Mouse (Mus musculus): ENCODE data around the gene Ankrd9.

The Ankrd9 gene

GRCm38 (mm10) chr12:110991361-110992127 is 12.7 kb upstream of the Ankrd9 start:
- in situ Hi-C loops (cut with MboI; ENCODE audit: low sequenced_read_pairs), result no loop called here

- in situ Hi-C loops (cut with MboI; ENCODE audit: low sequenced_read_pairs), result no loop called here
Measured at GRCm38 (mm10) chr12:110990500-110990899, 11.7 kb upstream of the Ankrd9 start.

- in situ Hi-C loops (cut with MboI; ENCODE audit: low sequenced_read_pairs), result no loop called here
Measured at GRCm38 (mm10) chr12:110989409-110989808, 10.6 kb upstream of the Ankrd9 start.

GRCm38 (mm10) chr12:110986536-110987425 is 7.9 kb upstream of the Ankrd9 start:
- in situ Hi-C loops (cut with MboI; ENCODE audit: low sequenced_read_pairs), result no loop called here

GRCm38 (mm10) chr12:110985141-110985540 is 6.3 kb upstream of the Ankrd9 start:
- in situ Hi-C loops (cut with MboI; ENCODE audit: low sequenced_read_pairs), result no loop called here

GRCm38 (mm10) chr12:110984598-110984997 is 5.8 kb upstream of the Ankrd9 start:
- in situ Hi-C loops (cut with MboI; ENCODE audit: low sequenced_read_pairs), result no loop called here

GRCm38 (mm10) chr12:110983714-110984113 is 4.9 kb upstream of the Ankrd9 start:
- in situ Hi-C loops (cut with MboI; ENCODE audit: low sequenced_read_pairs), result no loop called here

- in situ Hi-C loops (cut with MboI; ENCODE audit: low sequenced_read_pairs), result no loop called here
Measured at GRCm38 (mm10) chr12:110983083-110983482, 4.2 kb upstream of the Ankrd9 start.

GRCm38 (mm10) chr12:110981736-110982135 is 2.9 kb upstream of the Ankrd9 start:
- in situ Hi-C loops (cut with MboI; ENCODE audit: low sequenced_read_pairs), result no loop called here

- in situ Hi-C loops (cut with MboI; ENCODE audit: low sequenced_read_pairs), result no loop called here
Measured at GRCm38 (mm10) chr12:110979808-110980207, 968 bp upstream of the Ankrd9 start.

GRCm38 (mm10) chr12:110977896-110978606 is 789 bp downstream of the Ankrd9 start:
- in situ Hi-C loops (cut with MboI; ENCODE audit: low sequenced_read_pairs), result no loop called here

- in situ Hi-C loops (cut with MboI; ENCODE audit: low sequenced_read_pairs), result no loop called here
Measured at GRCm38 (mm10) chr12:110977345-110977733, 1.5 kb downstream of the Ankrd9 start.

- in situ Hi-C loops (cut with MboI; ENCODE audit: low sequenced_read_pairs), result no loop called here
Measured at GRCm38 (mm10) chr12:110976589-110977344, 2.1 kb downstream of the Ankrd9 start.

GRCm38 (mm10) chr12:110975838-110976468 is 2.9 kb downstream of the Ankrd9 start:
- in situ Hi-C loops (cut with MboI; ENCODE audit: low sequenced_read_pairs), result no loop called here

GRCm38 (mm10) chr12:110975385-110975784 is 3.5 kb downstream of the Ankrd9 start:
- in situ Hi-C loops (cut with MboI; ENCODE audit: low sequenced_read_pairs), result no loop called here

GRCm38 (mm10) chr12:110974726-110975125 is 4.1 kb downstream of the Ankrd9 start:
- in situ Hi-C loops (cut with MboI; ENCODE audit: low sequenced_read_pairs), result no loop called here

GRCm38 (mm10) chr12:110974295-110974694 is 4.5 kb downstream of the Ankrd9 start:
- in situ Hi-C loops (cut with MboI; ENCODE audit: low sequenced_read_pairs), result no loop called here

- in situ Hi-C loops (cut with MboI; ENCODE audit: low sequenced_read_pairs), result no loop called here
Measured at GRCm38 (mm10) chr12:110973829-110974228, 5.0 kb downstream of the Ankrd9 start.

GRCm38 (mm10) chr12:110971972-110972371 is 6.9 kb downstream of the Ankrd9 start:
- in situ Hi-C loops (cut with MboI; ENCODE audit: low sequenced_read_pairs), result no loop called here

- in situ Hi-C loops (cut with MboI; ENCODE audit: low sequenced_read_pairs), result no loop called here
Measured at GRCm38 (mm10) chr12:110970408-110970807, 8.4 kb downstream of the Ankrd9 start.

All from CH12F3 (cell line).